Mouse (Mus musculus): ENCODE measurements at regions not wholly inside any gene's neighbourhood (a gene's known extent, or its start where the extent isn't known, plus 50 kb on each side); places are given as distances from the start of the nearest gene placed in this dataset.

GRCm38 (mm10) chr7:70438908-70439307 lies 72.4 kb upstream of the Nr2f2 start:
- TF ChIP-seq CTCF (IDR thresholded peaks at IDR 0.05; ENCODE audit: low read depth, low read length), result no peak
- no peak for TF ChIP-seq POLR2A (IDR thresholded peaks at IDR 0.05; ENCODE audit: insufficient read depth, low read length)

Measured in ES-Bruce4 (cell line).